16 mouse cellular contexts compared by ENCODE assay signal in the genomic region with DNA sequence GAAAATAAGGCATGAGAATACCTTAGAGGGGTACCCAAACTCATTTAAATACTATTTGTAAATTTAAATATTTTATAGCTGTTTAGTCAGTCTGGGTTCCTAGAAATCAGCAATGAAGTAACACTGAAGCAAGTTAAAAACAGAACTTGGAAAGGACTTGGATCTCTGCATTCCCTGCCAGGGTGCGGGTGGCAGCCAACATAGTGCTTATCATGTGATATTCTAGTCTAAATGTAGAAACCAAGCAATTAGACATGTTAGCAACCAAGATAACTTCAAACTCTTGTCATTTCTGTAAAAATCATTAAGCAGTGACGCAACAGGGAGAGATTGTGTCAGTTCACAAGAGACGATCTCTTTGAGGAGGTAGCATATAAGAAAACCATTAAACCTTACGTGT. TPM values are rescaled to one million over a fixed set of nuclear protein-coding genes. Genes with fewer than 3 reads are reported as not detected.
A peak's percentile ranks its signal among the peaks of the same experiment; 100 is the strongest.
DNase-seq lines count a peak whose midpoint lies in the region; ATAC-seq and TF ChIP-seq lines count a peak whose summit lies in the region.
"Had no signal": no experiment of that assay in that cellular context is flagged by ENCODE, and none has a peak within 500 bp of the region (broad histone marks: within the 10 kb centered on the region; RNA-seq: fewer than 3 reads in every experiment).

No protein-coding gene starts in this region.

- ATAC-seq in frontal cortex, adult (ENCODE audit: low TSS enrichment) = peak; percentile 83

- 92% methylated on average over 4 of the region's 4 CpGs for WGBS in hindbrain, embryonic 10.5 days

- no peaks in the 10 kb centered on the region for H3K27me3 ChIP-seq in hindbrain, embryonic 10.5 days (ENCODE audit: insufficient read depth, poor library complexity, severe bottlenecking)
- H3K27me3 ChIP-seq: lung, embryonic 15.5 days had no signal

- H3K4me1 ChIP-seq in hindbrain, embryonic 10.5 days (replicated peaks) = no peaks in the 10 kb centered on the region; the same call in 1 of the 2 replicates

- DNase-seq in gastrocnemius, adult 2 months = peak; percentile 44
- DNase-seq in gastrocnemius, postnatal 10 days = no peak
- peak; percentile 50 for DNase-seq in heart, postnatal 4 days
- DNase-seq in right cerebral cortex, postnatal 25 days = peak; percentile 38
- DNase-seq in retina, embryonic 14.5 days (ENCODE audit: low spot score) = no peak
- DNase-seq in hindbrain, embryonic 10.5 days (ENCODE audit: low spot score) = no peak
- DNase-seq in ovary, adult 18-20 months (ENCODE audit: low spot score) = no peak
- DNase-seq: cerebellum, adult 9-11 months; liver; thymus, adult 2 months had no signal

- no peaks in the 10 kb centered on the region for H3K9me3 ChIP-seq in hindbrain, embryonic 10.5 days
- H3K9me3 ChIP-seq: lung, embryonic 15.5 days had no signal

- no peak overlapping the region for H3K4me3 ChIP-seq in gastrocnemius, adult 2 months
- no peak overlapping the region for H3K4me3 ChIP-seq in hindbrain, embryonic 10.5 days
- H3K4me3 ChIP-seq: lung, embryonic 15.5 days had no signal

- H3K36me3 ChIP-seq in hindbrain, embryonic 10.5 days = no peaks in the 10 kb centered on the region
- H3K36me3 ChIP-seq: lung, embryonic 15.5 days had no signal

- H3K27ac ChIP-seq in gastrocnemius, adult 2 months = no peak overlapping the region
- no peak overlapping the region for H3K27ac ChIP-seq in hindbrain, embryonic 10.5 days
- H3K27ac ChIP-seq: kidney, postnatal 0 days; lung, embryonic 15.5 days had no signal

- no peak for TF ChIP-seq CTCF in gastrocnemius, adult 2 months (IDR thresholded peaks at IDR 0.05)

- intact Hi-C loops in gastrocnemius, adult 2 months (cut with DNase I) = no loop called here

RNA-seq across cellular contexts. Expression of a gene that starts 32.9 kb away (rescaled TPM):
- 1 to 10 TPM; 1.3 to 1.4 TPM for total RNA-seq in gastrocnemius, adult 2 months (2021)
- total RNA-seq in gastrocnemius, postnatal 10 days (2021) = 1 to 10 TPM; 2.3 to 3.5 TPM
- 10 to 100 TPM; 14.3 to 14.7 TPM for total RNA-seq in heart, postnatal 4 days (2021)
- polyA plus RNA-seq in hindbrain, embryonic 10.5 days (2016; fragmentation: Nextera tagmentation; extraction: Ambion mirVana) = 3.3 and 3.7 TPM in 2 replicates
- total RNA-seq: megakaryocyte, adult 5-6 weeks; monocyte, adult 5-6 weeks; neutrophil, adult 5-6 weeks had no signal

Comparison
In these comparisons a context has a peak if more than half of its experiments do, and no peak if none do; other contexts are left out.
1. DNase-seq: peak in gastrocnemius, adult 2 months (single experiment), heart, postnatal 4 days (single experiment) and right cerebral cortex, postnatal 25 days (single experiment); none in gastrocnemius, postnatal 10 days (single experiment), retina, embryonic 14.5 days (single experiment), hindbrain, embryonic 10.5 days (single experiment) and ovary, adult 18-20 months (single experiment).